Mouse (Mus musculus): ENCODE results near the gene Ogg1. TPM values are rescaled to one million over a fixed set of nuclear protein-coding genes. Genes with fewer than 3 reads are reported as not detected.

Ogg1 gene
- 11.7 and 13.6 TPM in 2 replicates for polyA plus RNA-seq (2016; fragmentation: Nextera tagmentation; extraction: Ambion mirVana)

- no peaks in the 10 kb centered on the region for H3K9me3 ChIP-seq
- peaks cover 50% of the 10 kb centered on the region for H3K36me3 ChIP-seq
- under 1% methylated on average over 52 of the region's 52 CpGs for WGBS
- peak within 1 kb of the TSS; percentile 76 for H3K9ac ChIP-seq (replicated peaks)
- peak within 1 kb of the TSS; percentile 85 for H3K4me2 ChIP-seq (replicated peaks)
- H3K27me3 ChIP-seq: no peaks in the 10 kb centered on the region
- peaks cover 19% of the 10 kb centered on the region for H3K4me1 ChIP-seq
- peak within 1 kb of the TSS; percentile 90 for H3K27ac ChIP-seq (replicated peaks)
- peak; percentile 98 for ATAC-seq (ENCODE audit: low FRiP score, low read depth)
- H3K4me3 ChIP-seq: peak within 1 kb of the TSS; percentile 59
Measured at GRCm38 (mm10) chr6:113326533-113327315, at the start of gene Ogg1. TSS of gene Ogg1 (plus strand) at chr6:113326972.

GRCm38 (mm10) chr6:113281676-113282075 is 45.1 kb upstream of the Ogg1 start:
- 69% methylated on average over 6 of the region's 6 CpGs for WGBS
- peak; percentile 39; the same call in 1 of the 2 replicates for ATAC-seq (ENCODE audit: low FRiP score, low read depth)
- peaks cover 27% of the 10 kb centered on the region for H3K36me3 ChIP-seq
- no peak overlapping the region for H3K27ac ChIP-seq (replicated peaks)
- H3K9ac ChIP-seq (replicated peaks): 0 out of 2 replicates have a peak overlapping the region, but pooled peaks have one; percentile 29
- peaks cover 15% of the 10 kb centered on the region for H3K4me1 ChIP-seq
- peaks cover 49% of the 10 kb centered on the region for H3K27me3 ChIP-seq
- no peaks in the 10 kb centered on the region for H3K9me3 ChIP-seq
- H3K4me2 ChIP-seq (replicated peaks): peak overlapping the region; percentile 53
- H3K4me3 ChIP-seq: peak overlapping the region; percentile 34; the same call in 1 of the 2 replicates

- H3K4me2 ChIP-seq (replicated peaks): peak within 1 kb of the TSS; percentile 53
- H3K27me3 ChIP-seq: peaks cover 49% of the 10 kb centered on the region
- H3K4me1 ChIP-seq: peaks cover 15% of the 10 kb centered on the region
- H3K9ac ChIP-seq (replicated peaks): peak within 1 kb of the TSS; percentile 29; the same call in 1 of the 2 replicates
- peak within 1 kb of the TSS; percentile 34 for H3K4me3 ChIP-seq
- no peak within 1 kb of the TSS for H3K27ac ChIP-seq (replicated peaks)
- under 1% methylated on average over 37 of the region's 37 CpGs for WGBS
- ATAC-seq (ENCODE audit: low FRiP score, low read depth): peak; percentile 76
- H3K36me3 ChIP-seq: peaks cover 23% of the 10 kb centered on the region; the same call in 1 of the 2 replicates
- H3K9me3 ChIP-seq: no peaks in the 10 kb centered on the region
Measured at GRCm38 (mm10) chr6:113282101-113282802, 44.5 kb upstream of the Ogg1 start, which contains the start of gene Cpne9. TSS of gene Cpne9 (plus strand) at chr6:113282307.

- Histone ChIP-seq H3K4me1 (peaks cover 15% of the 10 kb centered on the region), H3K9ac (replicated peaks) (no peak overlapping the region), H3K4me3 (peak overlapping the region; percentile 34), H3K9me3 (no peaks in the 10 kb centered on the region), H3K36me3 (peaks cover 15% of the 10 kb centered on the region; the same call in 1 of the 2 replicates), H3K4me2 (replicated peaks) (peak overlapping the region; percentile 53), H3K27me3 (peaks cover 49% of the 10 kb centered on the region), H3K27ac (replicated peaks) (no peak overlapping the region)
- ATAC-seq (ENCODE audit: low FRiP score, low read depth): peak; percentile 16; the same call in 1 of the 2 replicates
- 2% methylated on average over 20 of the region's 22 CpGs for WGBS
Measured at GRCm38 (mm10) chr6:113282969-113283368, 43.8 kb upstream of the Ogg1 start.

GRCm38 (mm10) chr6:113283500-113283899 is 43.3 kb upstream of the Ogg1 start:
- ATAC-seq (ENCODE audit: low FRiP score, low read depth): no peak
- Histone ChIP-seq H3K27me3 (peaks cover 49% of the 10 kb centered on the region), H3K36me3 (peaks cover 13% of the 10 kb centered on the region; the same call in 1 of the 2 replicates), H3K4me2 (replicated peaks) (peak overlapping the region; percentile 53; the same call in 1 of the 2 replicates), H3K9me3 (no peaks in the 10 kb centered on the region), H3K27ac (replicated peaks) (no peak overlapping the region), H3K4me3 (no peak overlapping the region), H3K4me1 (peaks cover 15% of the 10 kb centered on the region), H3K9ac (replicated peaks) (no peak overlapping the region)
- 13% methylated on average over 6 of the region's 6 CpGs for WGBS

GRCm38 (mm10) chr6:113284931-113285330 is 41.8 kb upstream of the Ogg1 start:
- Histone ChIP-seq H3K9me3 (no peaks in the 10 kb centered on the region), H3K4me1 (peaks cover 15% of the 10 kb centered on the region), H3K4me2 (replicated peaks) (no peak overlapping the region), H3K4me3 (no peak overlapping the region), H3K36me3 (peaks cover 12% of the 10 kb centered on the region; the same call in 1 of the 2 replicates), H3K27me3 (peaks cover 49% of the 10 kb centered on the region), H3K9ac (replicated peaks) (no peak overlapping the region), H3K27ac (replicated peaks) (no peak overlapping the region)
- 76% methylated on average over 3 of the region's 3 CpGs for WGBS
- ATAC-seq (ENCODE audit: low FRiP score, low read depth): no peak

- no peak overlapping the region for H3K4me3 ChIP-seq
- peaks cover 15% of the 10 kb centered on the region for H3K4me1 ChIP-seq
- H3K9me3 ChIP-seq: no peaks in the 10 kb centered on the region
- H3K4me2 ChIP-seq (replicated peaks): no peak overlapping the region
- H3K36me3 ChIP-seq: no peaks in the 10 kb centered on the region
- H3K27ac ChIP-seq (replicated peaks): no peak overlapping the region
- peaks cover 41% of the 10 kb centered on the region for H3K27me3 ChIP-seq
- 56% methylated on average over 1 of the region's 1 CpGs for WGBS
- no peak for ATAC-seq (ENCODE audit: low FRiP score, low read depth)
- H3K9ac ChIP-seq (replicated peaks): no peak overlapping the region
Measured at GRCm38 (mm10) chr6:113286316-113286715, 40.5 kb upstream of the Ogg1 start.

- Histone ChIP-seq H3K27me3 (peaks cover 32% of the 10 kb centered on the region), H3K4me2 (replicated peaks) (no peak overlapping the region), H3K27ac (replicated peaks) (no peak overlapping the region), H3K36me3 (no peaks in the 10 kb centered on the region), H3K4me1 (peaks cover 9% of the 10 kb centered on the region), H3K9ac (replicated peaks) (no peak overlapping the region), H3K9me3 (no peaks in the 10 kb centered on the region), H3K4me3 (no peak overlapping the region)
- 68% methylated on average over 4 of the region's 4 CpGs for WGBS
- no peak for ATAC-seq (ENCODE audit: low FRiP score, low read depth)
Measured at GRCm38 (mm10) chr6:113287236-113287635, 39.5 kb upstream of the Ogg1 start.

- ATAC-seq (ENCODE audit: low FRiP score, low read depth): no peak
- no peaks in the 10 kb centered on the region for H3K9me3 ChIP-seq
- peaks cover 16% of the 10 kb centered on the region for H3K27me3 ChIP-seq
- no peak overlapping the region for H3K4me3 ChIP-seq
- 93% methylated on average over 15 of the region's 15 CpGs for WGBS
- no peak overlapping the region for H3K9ac ChIP-seq (replicated peaks)
- no peaks in the 10 kb centered on the region for H3K4me1 ChIP-seq
- H3K27ac ChIP-seq (replicated peaks): no peak overlapping the region
- H3K36me3 ChIP-seq: no peaks in the 10 kb centered on the region
- H3K4me2 ChIP-seq (replicated peaks): no peak overlapping the region
Measured at GRCm38 (mm10) chr6:113289346-113289745, 37.4 kb upstream of the Ogg1 start.

GRCm38 (mm10) chr6:113290346-113290745 is 36.4 kb upstream of the Ogg1 start:
- Histone ChIP-seq H3K9me3 (no peaks in the 10 kb centered on the region), H3K27me3 (peaks cover 6% of the 10 kb centered on the region), H3K4me2 (replicated peaks) (no peak overlapping the region), H3K9ac (replicated peaks) (no peak overlapping the region), H3K4me3 (no peak overlapping the region), H3K27ac (replicated peaks) (no peak overlapping the region), H3K36me3 (no peaks in the 10 kb centered on the region), H3K4me1 (no peaks in the 10 kb centered on the region)
- no peak for ATAC-seq (ENCODE audit: low FRiP score, low read depth)
- 67% methylated on average over 6 of the region's 6 CpGs for WGBS

- H3K9me3 ChIP-seq: no peaks in the 10 kb centered on the region
- H3K36me3 ChIP-seq: no peaks in the 10 kb centered on the region
- H3K27ac ChIP-seq (replicated peaks): no peak overlapping the region
- ATAC-seq (ENCODE audit: low FRiP score, low read depth): no peak
- no peak overlapping the region for H3K4me3 ChIP-seq
- 73% methylated on average over 5 of the region's 5 CpGs for WGBS
- no peak overlapping the region for H3K9ac ChIP-seq (replicated peaks)
- H3K27me3 ChIP-seq: peaks cover 5% of the 10 kb centered on the region; the same call in 1 of the 2 replicates
- no peaks in the 10 kb centered on the region for H3K4me1 ChIP-seq
- no peak overlapping the region for H3K4me2 ChIP-seq (replicated peaks)
Measured at GRCm38 (mm10) chr6:113292938-113293337, 33.8 kb upstream of the Ogg1 start.

- no peak overlapping the region for H3K27ac ChIP-seq (replicated peaks)
- H3K9me3 ChIP-seq: no peaks in the 10 kb centered on the region
- H3K36me3 ChIP-seq: no peaks in the 10 kb centered on the region
- WGBS: 80% methylated on average over 2 of the region's 2 CpGs
- peaks cover 5% of the 10 kb centered on the region; the same call in 1 of the 2 replicates for H3K27me3 ChIP-seq
- H3K9ac ChIP-seq (replicated peaks): no peak overlapping the region
- H3K4me1 ChIP-seq: no peaks in the 10 kb centered on the region
- H3K4me3 ChIP-seq: no peak overlapping the region
- ATAC-seq (ENCODE audit: low FRiP score, low read depth): no peak
- H3K4me2 ChIP-seq (replicated peaks): no peak overlapping the region
Measured at GRCm38 (mm10) chr6:113296046-113296445, 30.7 kb upstream of the Ogg1 start.
